Mouse (Mus musculus): ENCODE measurements around the gene Rps27l.

Gene Rps27l

GRCm38 (mm10) chr9:66920488-66921279, 25.2 kb upstream of the Rps27l start:
- DNase-seq (ENCODE audit: low spot score): no peak

DNA sequence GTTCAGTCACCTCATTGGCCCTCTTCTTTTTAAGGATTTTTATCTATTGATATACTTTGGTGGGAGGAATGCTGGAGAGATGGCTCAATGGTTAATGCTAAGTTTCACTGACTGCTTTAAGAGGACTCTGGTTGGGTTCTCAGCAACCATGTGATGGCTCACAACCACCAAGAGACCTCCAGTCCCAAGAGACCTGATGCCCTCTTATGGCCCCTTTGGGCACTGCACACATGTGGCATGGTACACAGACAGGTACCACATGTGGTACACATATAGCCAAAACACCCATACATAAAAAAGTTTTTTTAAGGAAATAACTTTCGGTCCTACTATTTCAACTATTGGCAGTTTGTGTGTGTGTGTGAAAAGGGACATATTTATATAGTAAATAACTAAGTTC, 23.8 kb upstream of the Rps27l start:
- no peak for DNase-seq (ENCODE audit: low spot score)

DNA sequence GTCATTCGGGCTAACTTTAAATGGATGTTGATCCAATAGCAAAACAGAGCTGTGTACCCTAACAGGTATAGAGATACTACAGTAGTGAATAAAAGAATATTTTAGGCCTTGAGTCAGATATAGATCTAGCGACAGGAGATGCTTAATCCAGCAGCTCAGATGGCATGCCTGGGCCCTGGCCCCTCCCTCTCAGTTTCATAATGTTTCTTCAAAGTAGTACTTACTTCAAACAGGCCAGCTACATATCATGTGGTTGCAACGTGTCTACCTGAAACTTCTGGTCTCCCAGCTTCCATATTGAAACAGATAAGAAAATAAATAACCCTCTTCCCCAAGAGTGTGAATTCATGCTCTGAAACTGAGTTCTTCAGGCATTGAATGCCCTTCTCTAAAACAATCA, 20.0 kb upstream of the Rps27l start:
- no peak for DNase-seq (ENCODE audit: low spot score)

- no peak for DNase-seq (ENCODE audit: low spot score)
Measured at GRCm38 (mm10) chr9:66927696-66928402, 18.0 kb upstream of the Rps27l start.

DNA sequence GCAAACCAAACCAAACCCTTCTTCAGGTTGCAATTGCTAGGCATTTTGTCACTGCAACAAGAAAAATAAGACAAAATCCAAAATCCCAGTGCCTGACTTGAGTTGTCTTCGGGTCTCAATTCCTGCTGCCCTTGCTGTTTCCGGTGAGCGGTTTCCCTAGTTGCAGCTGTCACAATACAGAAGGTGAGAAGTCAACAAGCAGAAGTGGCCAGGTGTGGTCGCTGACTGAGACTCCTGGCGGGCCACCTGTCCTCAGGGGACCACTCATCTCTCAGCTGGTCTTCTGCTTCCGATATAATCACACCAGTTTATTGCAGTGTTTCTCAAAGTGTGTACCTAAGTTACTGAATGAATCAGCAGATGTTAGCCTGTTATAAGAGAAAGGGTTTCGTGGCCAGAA, 15.5 kb upstream of the Rps27l start:
- no peak for DNase-seq (ENCODE audit: low spot score)

- no peak for DNase-seq (ENCODE audit: low spot score)
Measured at GRCm38 (mm10) chr9:66933869-66934808, 11.7 kb upstream of the Rps27l start.

DNA sequence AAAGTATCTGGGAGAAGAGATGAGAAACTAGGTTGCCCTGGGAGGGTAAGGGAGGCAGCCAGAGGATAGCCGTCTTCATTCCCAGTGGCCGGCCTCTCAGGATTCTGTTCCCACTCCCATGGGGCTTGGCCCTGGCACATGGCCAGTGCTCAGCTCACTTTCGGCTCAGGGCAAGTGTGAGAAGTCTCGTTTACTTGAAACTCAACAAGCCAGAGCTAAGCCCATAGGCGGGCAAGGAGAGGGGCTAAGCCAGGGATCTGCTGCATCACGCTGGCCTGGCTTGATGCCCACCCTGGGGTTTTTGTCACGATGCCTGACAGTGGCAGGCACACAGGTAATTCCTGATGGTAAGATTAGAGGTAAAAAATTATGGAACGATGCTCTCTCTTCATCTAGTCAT, 8.4 kb upstream of the Rps27l start:
- DNase-seq (ENCODE audit: low spot score): no peak

DNA sequence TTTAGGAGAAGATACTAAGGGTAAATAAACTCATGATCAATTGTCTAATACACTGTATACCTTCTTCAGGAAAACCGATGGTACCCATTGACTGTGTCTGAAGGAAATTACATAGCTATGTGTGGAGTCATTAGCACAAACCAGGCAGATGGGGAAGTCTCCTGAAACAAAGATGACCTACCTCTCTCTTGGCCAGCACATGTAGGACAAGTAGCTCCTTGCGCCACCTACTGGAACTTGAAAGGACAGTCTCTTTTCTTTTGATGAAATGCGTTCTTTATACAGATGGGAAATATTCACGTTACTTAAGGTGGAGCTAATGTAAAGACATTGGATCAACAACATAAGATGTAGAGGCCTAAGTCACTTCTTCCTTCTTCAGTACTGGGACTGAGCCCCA, 7.0 kb upstream of the Rps27l start:
- DNase-seq (ENCODE audit: low spot score): no peak

GRCm38 (mm10) chr9:66945161-66945560, 725 bp upstream of the Rps27l start:
- no peak for DNase-seq (ENCODE audit: low spot score)

- no peak for DNase-seq (ENCODE audit: low spot score)
Measured at GRCm38 (mm10) chr9:66948536-66948935, 2.6 kb downstream of the Rps27l start.

- DNase-seq (ENCODE audit: low spot score): no peak
Measured at GRCm38 (mm10) chr9:66952321-66952720, 6.4 kb downstream of the Rps27l start.

DNA sequence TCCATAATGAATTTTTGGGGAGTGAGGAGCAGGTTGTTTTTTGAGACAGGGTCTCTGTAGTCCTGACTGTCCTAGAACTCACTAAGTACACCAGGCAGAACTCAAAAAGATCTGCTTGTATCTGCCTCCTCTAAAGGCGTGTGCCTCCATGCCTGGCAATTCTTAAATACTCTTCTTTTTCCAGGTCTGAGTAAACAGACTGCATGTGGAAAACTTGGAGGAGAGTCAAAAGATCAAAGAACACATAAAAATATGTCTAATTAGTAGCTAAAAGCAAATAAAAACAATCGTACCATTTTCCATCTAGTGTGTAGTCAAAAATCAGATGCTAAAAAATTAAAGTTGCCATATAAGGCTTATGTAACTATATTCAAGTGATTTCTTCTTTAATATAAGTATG, 7.0 kb downstream of the Rps27l start:
- DNase-seq (ENCODE audit: low spot score): no peak

- DNase-seq (ENCODE audit: low spot score): no peak
Measured at GRCm38 (mm10) chr9:66957451-66957850, 11.6 kb downstream of the Rps27l start.

DNA sequence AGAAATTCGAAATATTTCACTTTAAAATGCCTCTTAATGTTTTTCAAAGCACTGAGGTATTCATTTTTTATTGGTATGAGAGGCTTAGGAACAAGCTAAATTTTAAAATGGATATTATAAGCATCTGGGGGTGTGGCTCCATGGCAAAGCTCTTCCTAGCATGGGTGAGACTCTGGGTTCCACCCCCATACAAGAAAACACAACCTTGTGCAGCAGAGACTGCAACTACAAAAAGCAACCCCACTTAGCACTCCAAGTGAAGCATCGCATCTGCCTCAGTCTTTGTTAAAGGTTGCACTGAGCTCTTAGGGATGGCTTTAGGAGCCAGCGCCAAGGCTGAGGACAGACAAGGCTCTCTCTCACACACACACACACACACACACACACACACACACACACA, 15.6 kb downstream of the Rps27l start:
- DNase-seq (ENCODE audit: low spot score): no peak

- DNase-seq (ENCODE audit: low spot score): no peak
Measured at GRCm38 (mm10) chr9:66967492-66967891, 21.6 kb downstream of the Rps27l start.

DNA sequence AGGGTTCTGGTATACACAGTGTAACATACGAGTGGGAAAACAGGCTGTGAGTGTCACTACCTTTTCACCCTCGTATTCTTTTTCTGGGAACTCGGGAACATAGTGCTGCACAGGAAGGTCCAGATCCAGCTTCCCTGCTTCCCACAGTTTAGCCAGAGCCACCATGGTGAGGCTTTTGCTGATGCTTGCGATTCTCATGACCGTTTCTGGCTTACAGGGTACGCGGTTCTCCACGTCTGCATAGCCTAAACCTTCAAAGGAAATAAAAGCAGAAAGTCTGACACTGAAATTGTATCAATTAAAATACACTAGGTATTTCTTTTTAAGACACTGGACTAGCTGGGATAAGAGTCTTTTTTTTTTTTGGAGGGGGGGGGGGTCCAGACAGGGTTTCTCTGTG, 25.2 kb downstream of the Rps27l start:
- DNase-seq (ENCODE audit: low spot score): no peak

GRCm38 (mm10) chr9:66974721-66975225, 28.9 kb downstream of the Rps27l start:
- DNase-seq (ENCODE audit: low spot score): no peak

DNA sequence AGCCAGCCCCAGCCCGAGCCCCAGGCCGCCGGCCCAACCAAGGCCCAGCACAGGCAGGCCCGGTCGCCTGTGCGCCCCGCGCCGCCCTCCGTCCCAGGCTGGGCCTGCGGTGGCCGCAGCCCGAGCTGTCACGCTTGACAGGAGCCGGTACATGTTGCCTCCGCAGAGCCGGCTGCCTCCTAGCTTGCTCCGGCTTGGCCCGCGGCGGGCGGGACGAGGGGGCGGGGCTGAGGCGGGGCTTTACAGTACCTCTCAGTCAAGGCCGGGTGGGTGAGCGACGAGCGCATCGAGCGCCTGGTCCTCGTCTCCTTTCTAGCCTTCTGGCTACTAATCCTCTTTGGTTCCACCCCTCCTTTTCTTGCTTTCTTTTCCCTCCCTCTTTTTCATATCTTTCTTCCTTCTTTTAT, 29.4 kb downstream of the Rps27l start, which contains the start of gene Lactb:
Gene Lactb (minus strand): TSS at position 246 of the 407 bp plus-strand sequence.
- peak; percentile 74 for DNase-seq (ENCODE audit: low spot score)

DNA sequence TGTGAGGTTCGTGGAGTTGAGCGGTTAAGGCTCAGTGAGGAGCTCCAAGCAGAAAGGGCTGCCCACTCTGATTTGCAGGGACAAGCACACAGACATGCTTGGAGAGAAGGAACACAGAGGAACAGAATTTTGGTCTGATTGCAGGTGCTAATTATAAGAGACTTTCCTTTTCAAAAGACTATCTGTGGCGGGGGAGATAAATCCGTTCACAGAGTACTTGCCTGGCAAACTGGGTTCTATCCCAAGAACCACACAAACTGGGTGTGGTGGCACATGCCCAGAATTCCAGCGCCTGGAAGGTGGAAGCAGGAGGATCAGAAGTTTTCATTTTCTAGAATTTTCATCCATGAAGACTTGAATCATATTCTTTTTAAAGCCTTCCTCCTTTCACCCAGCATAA, 31.2 kb downstream of the Rps27l start:
- no peak for DNase-seq (ENCODE audit: low spot score)

- no peak for DNase-seq (ENCODE audit: low spot score)
Measured at GRCm38 (mm10) chr9:66977982-66978381, 32.1 kb downstream of the Rps27l start.

DNA sequence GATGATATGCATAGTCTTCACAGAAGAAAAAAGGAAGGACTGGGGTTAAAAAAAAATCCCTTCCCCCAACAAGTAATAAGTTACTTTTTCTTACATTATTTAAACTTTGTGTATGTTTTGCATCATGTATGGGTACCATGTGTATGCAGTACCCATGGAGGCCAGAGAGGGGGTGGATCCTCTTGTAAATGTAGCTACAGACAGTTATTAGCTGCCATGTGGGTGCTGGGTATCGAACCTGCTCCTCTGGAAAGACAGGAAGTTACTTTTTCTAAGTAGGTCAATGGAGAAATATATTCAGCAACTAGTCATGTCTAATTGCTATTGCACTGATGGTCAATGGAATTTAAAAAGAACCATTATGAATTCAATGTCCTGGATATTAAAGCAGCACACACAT, 32.6 kb downstream of the Rps27l start:
- DNase-seq (ENCODE audit: low spot score): no peak

DNA sequence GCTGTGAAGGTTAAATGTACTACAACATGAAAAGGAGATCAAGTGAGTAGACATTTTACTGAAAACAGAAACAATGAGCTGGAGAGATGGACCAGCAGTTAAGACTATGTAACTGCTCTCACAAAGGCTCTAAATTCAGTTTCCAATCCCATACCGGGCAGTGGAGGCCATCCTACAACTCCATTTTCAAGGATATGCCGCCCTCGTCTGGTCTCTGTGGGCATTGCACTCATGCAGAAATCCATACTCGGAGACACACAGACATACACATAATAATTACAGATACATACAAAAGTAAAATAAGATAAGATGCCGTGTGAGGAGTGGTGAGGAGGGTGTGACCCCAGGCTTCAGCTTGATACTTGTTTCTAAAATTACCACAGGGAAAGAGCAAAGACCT, 34.6 kb downstream of the Rps27l start:
- DNase-seq (ENCODE audit: low spot score): no peak
